Comparison of ENCODE assay signal across 8 mouse cellular contexts in the genomic region with DNA sequence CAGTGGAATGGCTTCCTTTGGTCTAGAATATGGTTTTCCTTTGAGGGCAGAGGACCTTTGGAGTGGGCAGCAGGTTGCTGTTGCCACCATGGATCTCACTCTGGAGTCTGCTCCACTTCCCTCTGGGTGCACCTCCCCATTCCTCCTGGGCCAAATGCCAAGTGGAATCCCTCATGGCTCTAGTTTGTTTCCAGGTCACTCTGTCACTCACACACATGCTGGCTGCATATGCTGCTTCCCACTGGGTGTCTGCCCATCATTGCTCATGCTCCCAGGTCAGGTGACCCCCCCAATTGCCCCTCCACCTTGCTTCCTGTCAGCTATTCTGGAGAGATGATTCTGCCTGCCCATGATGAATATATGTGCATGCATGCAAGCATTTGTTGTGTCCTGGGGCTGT. TPM values are rescaled to one million over a fixed set of nuclear protein-coding genes. Genes with fewer than 3 reads are reported as not detected.
DNase-seq lines count a peak whose midpoint lies in the region; ATAC-seq and TF ChIP-seq lines count a peak whose summit lies in the region.

No protein-coding gene starts in this region.

- no peaks in the 10 kb centered on the region for H3K36me3 ChIP-seq in forebrain, embryonic 15.5 days
- H3K36me3 ChIP-seq in forebrain, embryonic 12.5 days (replicated peaks) = no peaks in the 10 kb centered on the region
- H3K36me3 ChIP-seq in thymus, adult 2 months (ENCODE audit: control insufficient read depth, insufficient read depth, low read length) = no peaks in the 10 kb centered on the region
- H3K36me3 ChIP-seq in heart, embryonic 12.5 days = peaks cover 4% of the 10 kb centered on the region; the same call in 1 of the 2 replicates
- H3K36me3 ChIP-seq in liver, postnatal 0 days (replicated peaks; ENCODE audit: insufficient read depth, low read length) = peaks cover 6% of the 10 kb centered on the region; the same call in 1 of the 2 replicates

- no peak overlapping the region for H3K9ac ChIP-seq in forebrain, embryonic 15.5 days (replicated peaks)
- no peak overlapping the region for H3K9ac ChIP-seq in forebrain, embryonic 12.5 days
- no peak overlapping the region; the same call in 1 of the 2 replicates for H3K9ac ChIP-seq in heart, embryonic 12.5 days
- H3K9ac ChIP-seq in liver, postnatal 0 days (replicated peaks) = peak overlapping the region; percentile 19; the same call in 1 of the 2 replicates

- TF ChIP-seq POLR2A in thymus, adult 2 months (IDR thresholded peaks at IDR 0.05; ENCODE audit: control insufficient read depth, extremely low read depth, insufficient read depth, low read length, poor library complexity) = no peak

- 0 out of 2 replicates have a peak, but pooled peaks have one; percentile 30 for ATAC-seq in forebrain, embryonic 15.5 days (replicated peaks)
- ATAC-seq in forebrain, embryonic 12.5 days (ENCODE audit: low FRiP score) = no peak
- 0 out of 2 replicates have a peak, but pooled peaks have one; percentile 30 for ATAC-seq in heart, embryonic 12.5 days (ENCODE audit: insufficient number of reproducible peaks, low FRiP score)
- ATAC-seq in liver, postnatal 0 days = no peak
- no peak for ATAC-seq in megakaryocyte-erythroid progenitor cell, adult 5-6 weeks (replicated peaks; ENCODE audit: low FRiP score, low TSS enrichment, poor library complexity, severe bottlenecking)
- no peak for ATAC-seq in megakaryocyte progenitor cell, adult 5-6 weeks (replicated peaks; ENCODE audit: poor library complexity)

- DNase-seq in thymus, adult 2 months = no peak
- no peak for DNase-seq in thymus, postnatal 36 days
- DNase-seq in liver, postnatal 0 days = peak; percentile 63

- no peak overlapping the region for H3K4me2 ChIP-seq in forebrain, embryonic 15.5 days (replicated peaks)
- no peak overlapping the region for H3K4me2 ChIP-seq in forebrain, embryonic 12.5 days
- H3K4me2 ChIP-seq in heart, embryonic 12.5 days = no peak overlapping the region
- H3K4me2 ChIP-seq in liver, postnatal 0 days (ENCODE audit: low read depth, low read length) = no peak overlapping the region

- H3K27ac ChIP-seq in forebrain, embryonic 15.5 days (replicated peaks) = peak overlapping the region; percentile 14; the same call in 1 of the 2 replicates
- no peak overlapping the region for H3K27ac ChIP-seq in forebrain, embryonic 12.5 days
- H3K27ac ChIP-seq in thymus, adult 2 months (ENCODE audit: control insufficient read depth, insufficient read depth, low read length) = peak overlapping the region; percentile 20; the same call in 1 of the 2 replicates
- peak overlapping the region; percentile 75 for H3K27ac ChIP-seq in heart, embryonic 12.5 days (ENCODE audit: poor library complexity, severe bottlenecking)
- H3K27ac ChIP-seq in liver, postnatal 0 days (ENCODE audit: low read depth) = peak overlapping the region; percentile 96

- no peak for TF ChIP-seq EP300 in liver, postnatal 0 days (IDR thresholded peaks at IDR 0.05; ENCODE audit: low read depth)

- no peak overlapping the region for H3K4me3 ChIP-seq in forebrain, embryonic 15.5 days
- no peak overlapping the region for H3K4me3 ChIP-seq in forebrain, embryonic 12.5 days (replicated peaks)
- H3K4me3 ChIP-seq in thymus, adult 2 months (ENCODE audit: control insufficient read depth, insufficient read depth, low read length) = no peak overlapping the region
- H3K4me3 ChIP-seq in heart, embryonic 12.5 days = no peak overlapping the region
- H3K4me3 ChIP-seq in liver, postnatal 0 days (ENCODE audit: low read depth, low read length) = no peak overlapping the region

- no peak for TF ChIP-seq CTCF in thymus, adult 2 months (IDR thresholded peaks at IDR 0.05; ENCODE audit: borderline replicate concordance, control insufficient read depth, extremely low read depth, insufficient read depth, low read length, poor library complexity)
- TF ChIP-seq CTCF in liver, postnatal 0 days (IDR thresholded peaks at IDR 0.05; ENCODE audit: low read depth) = no peak

- H3K4me1 ChIP-seq in forebrain, embryonic 15.5 days = peaks cover 16% of the 10 kb centered on the region
- H3K4me1 ChIP-seq in forebrain, embryonic 12.5 days = 0 out of 2 replicates have a peak, but pooled peaks cover 4% of the 10 kb centered on the region
- H3K4me1 ChIP-seq in thymus, adult 2 months (replicated peaks; ENCODE audit: control insufficient read depth, insufficient read depth, low read length) = peaks cover 41% of the 10 kb centered on the region
- H3K4me1 ChIP-seq in heart, embryonic 12.5 days (replicated peaks) = peaks cover 65% of the 10 kb centered on the region
- peaks cover 75% of the 10 kb centered on the region for H3K4me1 ChIP-seq in liver, postnatal 0 days (ENCODE audit: insufficient read depth)

- no peaks in the 10 kb centered on the region for H3K9me3 ChIP-seq in forebrain, embryonic 15.5 days
- H3K9me3 ChIP-seq in forebrain, embryonic 12.5 days = no peaks in the 10 kb centered on the region
- no peaks in the 10 kb centered on the region for H3K9me3 ChIP-seq in heart, embryonic 12.5 days (replicated peaks)
- H3K9me3 ChIP-seq in liver, postnatal 0 days (ENCODE audit: low read length) = no peaks in the 10 kb centered on the region

- H3K27me3 ChIP-seq in forebrain, embryonic 15.5 days = no peaks in the 10 kb centered on the region
- no peaks in the 10 kb centered on the region for H3K27me3 ChIP-seq in forebrain, embryonic 12.5 days
- H3K27me3 ChIP-seq in thymus, adult 2 months (ENCODE audit: control insufficient read depth, insufficient read depth, low read length) = no peaks in the 10 kb centered on the region
- no peaks in the 10 kb centered on the region for H3K27me3 ChIP-seq in heart, embryonic 12.5 days (replicated peaks)
- no peaks in the 10 kb centered on the region for H3K27me3 ChIP-seq in liver, postnatal 0 days (ENCODE audit: insufficient read depth, low read length)

RNA-seq across cellular contexts. Expression of a gene that starts 14.5 kb away (rescaled TPM):
- 17.4 and 19.2 TPM in 2 replicates for polyA plus RNA-seq in forebrain, embryonic 15.5 days (2015; fragmentation: Nextera tagmentation; extraction: Ambion mirVana)
- 18.8 and 19.9 TPM in 2 replicates for polyA plus RNA-seq in forebrain, embryonic 12.5 days (2016; fragmentation: Nextera tagmentation; extraction: Ambion mirVana)
- polyA plus RNA-seq in thymus, adult 2 months (2012; rRNA removed) = 40.2 and 42.6 TPM in 2 replicates
- 13.5 and 14.7 TPM in 2 replicates for polyA plus RNA-seq in heart, embryonic 12.5 days (2016; fragmentation: Nextera tagmentation; extraction: Ambion mirVana)
- 9.5 and 9.7 TPM in 2 replicates for polyA plus RNA-seq in liver, postnatal 0 days (2015; fragmentation: Nextera tagmentation; extraction: Ambion mirVana)
- 14.7 and 22.0 TPM in 2 replicates for total RNA-seq in megakaryocyte-erythroid progenitor cell, adult 5-6 weeks (2014; fragmentation: Nextera tagmentation)
- 7.9 and 10.7 TPM in 2 replicates for total RNA-seq in megakaryocyte-erythroid progenitor cell, adult 5-6 weeks (2017)
- 8.5 and 8.7 TPM in 2 replicates for total RNA-seq in megakaryocyte progenitor cell, adult 5-6 weeks (2015)
- total RNA-seq in megakaryocyte progenitor cell, adult 5-6 weeks (2017) = 9.1 and 9.5 TPM in 2 replicates

RNA-seq across cellular contexts. Expression of a gene that starts 26.0 kb away (rescaled TPM):
- 49.8 and 50.2 TPM in 2 replicates for polyA plus RNA-seq in forebrain, embryonic 15.5 days (2015; fragmentation: Nextera tagmentation; extraction: Ambion mirVana)
- 45.6 and 50.8 TPM in 2 replicates for polyA plus RNA-seq in forebrain, embryonic 12.5 days (2016; fragmentation: Nextera tagmentation; extraction: Ambion mirVana)
- 72.7 and 86.7 TPM in 2 replicates for polyA plus RNA-seq in thymus, adult 2 months (2012; rRNA removed)
- polyA plus RNA-seq in heart, embryonic 12.5 days (2016; fragmentation: Nextera tagmentation; extraction: Ambion mirVana) = 64.2 and 65.7 TPM in 2 replicates
- polyA plus RNA-seq in liver, postnatal 0 days (2015; fragmentation: Nextera tagmentation; extraction: Ambion mirVana) = 43.1 and 43.3 TPM in 2 replicates
- total RNA-seq in megakaryocyte-erythroid progenitor cell, adult 5-6 weeks (2014; fragmentation: Nextera tagmentation) = 78.1 and 81.8 TPM in 2 replicates
- 65.5 and 93.7 TPM in 2 replicates for total RNA-seq in megakaryocyte-erythroid progenitor cell, adult 5-6 weeks (2017)
- total RNA-seq in megakaryocyte progenitor cell, adult 5-6 weeks (2015) = 88.0 and 106 TPM in 2 replicates
- total RNA-seq in megakaryocyte progenitor cell, adult 5-6 weeks (2017) = 63.1 and 84.4 TPM in 2 replicates

RNA-seq across cellular contexts. Expression of a gene that starts 26.2 kb away (rescaled TPM):
- 433 and 440 TPM in 2 replicates for polyA plus RNA-seq in forebrain, embryonic 15.5 days (2015; fragmentation: Nextera tagmentation; extraction: Ambion mirVana)
- 309 and 314 TPM in 2 replicates for polyA plus RNA-seq in forebrain, embryonic 12.5 days (2016; fragmentation: Nextera tagmentation; extraction: Ambion mirVana)
- 613 and 640 TPM in 2 replicates for polyA plus RNA-seq in thymus, adult 2 months (2012; rRNA removed)
- polyA plus RNA-seq in heart, embryonic 12.5 days (2016; fragmentation: Nextera tagmentation; extraction: Ambion mirVana) = 227 and 231 TPM in 2 replicates
- polyA plus RNA-seq in liver, postnatal 0 days (2015; fragmentation: Nextera tagmentation; extraction: Ambion mirVana) = 141 TPM in 2 replicates
- total RNA-seq in megakaryocyte-erythroid progenitor cell, adult 5-6 weeks (2014; fragmentation: Nextera tagmentation) = 140 and 265 TPM in 2 replicates
- total RNA-seq in megakaryocyte-erythroid progenitor cell, adult 5-6 weeks (2017) = 172 and 176 TPM in 2 replicates
- 74.6 and 90.4 TPM in 2 replicates for total RNA-seq in megakaryocyte progenitor cell, adult 5-6 weeks (2015)
- total RNA-seq in megakaryocyte progenitor cell, adult 5-6 weeks (2017) = 114 and 133 TPM in 2 replicates

RNA-seq across cellular contexts. Expression of a gene that starts 40.4 kb away (rescaled TPM):
- polyA plus RNA-seq in forebrain, embryonic 15.5 days (2015; fragmentation: Nextera tagmentation; extraction: Ambion mirVana) = 116 TPM in 2 replicates
- 101 and 107 TPM in 2 replicates for polyA plus RNA-seq in forebrain, embryonic 12.5 days (2016; fragmentation: Nextera tagmentation; extraction: Ambion mirVana)
- 185 and 201 TPM in 2 replicates for polyA plus RNA-seq in thymus, adult 2 months (2012; rRNA removed)
- polyA plus RNA-seq in heart, embryonic 12.5 days (2016; fragmentation: Nextera tagmentation; extraction: Ambion mirVana) = 138 and 142 TPM in 2 replicates
- polyA plus RNA-seq in liver, postnatal 0 days (2015; fragmentation: Nextera tagmentation; extraction: Ambion mirVana) = 18.8 and 21.6 TPM in 2 replicates
- total RNA-seq in megakaryocyte-erythroid progenitor cell, adult 5-6 weeks (2014; fragmentation: Nextera tagmentation) = 74.1 and 91.0 TPM in 2 replicates
- 36.5 and 51.5 TPM in 2 replicates for total RNA-seq in megakaryocyte-erythroid progenitor cell, adult 5-6 weeks (2017)
- 26.1 and 39.0 TPM in 2 replicates for total RNA-seq in megakaryocyte progenitor cell, adult 5-6 weeks (2015)
- total RNA-seq in megakaryocyte progenitor cell, adult 5-6 weeks (2017) = 42.9 and 45.4 TPM in 2 replicates

RNA-seq across cellular contexts. Expression of a gene that starts 43.1 kb away (rescaled TPM):
- 724 and 839 TPM in 2 replicates for polyA plus RNA-seq in forebrain, embryonic 15.5 days (2015; fragmentation: Nextera tagmentation; extraction: Ambion mirVana)
- 692 and 734 TPM in 2 replicates for polyA plus RNA-seq in forebrain, embryonic 12.5 days (2016; fragmentation: Nextera tagmentation; extraction: Ambion mirVana)
- polyA plus RNA-seq in thymus, adult 2 months (2012; rRNA removed) = 731 and 765 TPM in 2 replicates
- 779 and 792 TPM in 2 replicates for polyA plus RNA-seq in heart, embryonic 12.5 days (2016; fragmentation: Nextera tagmentation; extraction: Ambion mirVana)
- 627 and 684 TPM in 2 replicates for polyA plus RNA-seq in liver, postnatal 0 days (2015; fragmentation: Nextera tagmentation; extraction: Ambion mirVana)
- 2,751 and 3,393 TPM in 2 replicates for total RNA-seq in megakaryocyte-erythroid progenitor cell, adult 5-6 weeks (2014; fragmentation: Nextera tagmentation)
- 4,463 and 5,230 TPM in 2 replicates for total RNA-seq in megakaryocyte-erythroid progenitor cell, adult 5-6 weeks (2017)
- total RNA-seq in megakaryocyte progenitor cell, adult 5-6 weeks (2015) = 3,077 and 3,244 TPM in 2 replicates
- total RNA-seq in megakaryocyte progenitor cell, adult 5-6 weeks (2017) = 4,035 and 5,307 TPM in 2 replicates

Comparison
In these comparisons a context has a peak if more than half of its experiments do, and no peak if none do; other contexts are left out.
1. ATAC-seq: peak in forebrain, embryonic 15.5 days (single experiment) and heart, embryonic 12.5 days (single experiment); none in forebrain, embryonic 12.5 days (single experiment), liver, postnatal 0 days (single experiment), megakaryocyte-erythroid progenitor cell, adult 5-6 weeks (single experiment) and megakaryocyte progenitor cell, adult 5-6 weeks (single experiment).